Mouse (Mus musculus) embryonic facial prominence, embryonic 10.5 days (tissue): ENCODE data around the gene Rdh9. TPM values are rescaled to one million over a fixed set of nuclear protein-coding genes. Genes with fewer than 3 reads are reported as not detected.
"Not testable (repeated sequence)": the region's sequence is repeated elsewhere in the genome, so short reads cannot be mapped to it uniquely, and the experiment has no call there.

Experiments
- DNase-seq: peaks from one replicate; pipeline ENCODE4 v3.0.0-alpha.2; 2017; ENCODE audit warnings: low spot score
- H3K27ac ChIP-seq: fragments of 300-500 bp; sonication (generic); replicated peaks from 2 replicates; pipeline ENCODE4 v1.5.1; 2016; ENCODE audit warnings: mild to moderate bottlenecking
- H3K27me3 ChIP-seq: fragments of 300-500 bp; sonication (generic); replicated peaks from 2 replicates; pipeline ENCODE4 v1.6.1; 2016; ENCODE audit warnings: low read depth, mild to moderate bottlenecking; ENCODE audit not compliant: poor library complexity, severe bottlenecking
- H3K36me3 ChIP-seq: fragments of 300-500 bp; sonication (generic); replicated peaks from 2 replicates; pipeline ENCODE4 v1.6.1; 2016; ENCODE audit warnings: mild to moderate bottlenecking, moderate library complexity
- H3K4me1 ChIP-seq: fragments of 300-500 bp; sonication (generic); 2 replicates; pipeline ENCODE4 v1.6.1; 2016
- H3K4me3 ChIP-seq: fragments of 300-500 bp; sonication (generic); 2 replicates; pipeline ENCODE4 v1.5.1; 2016; ENCODE audit warnings: mild to moderate bottlenecking, moderate library complexity
- H3K9me3 ChIP-seq: fragments of 300-500 bp; sonication (generic); 2 replicates; pipeline ENCODE4 v1.6.1; 2016; ENCODE audit warnings: mild to moderate bottlenecking
- WGBS: fragments of 180-500 bp; shearing (Covaris S2); methylation state at CpG from one replicate; pipeline ENCODE4 v1.1.7; 2016; 5-methylcytosine and 5-hydroxymethylcytosine counted together
- polyA plus RNA-seq: library from polyadenylated mRNA; unstranded; fragments of >200 nt; fragmentation: Nextera tagmentation; extraction: Ambion mirVana; gene quantifications from 2 replicates; pipeline ENCODE4 v1.2.1, GENCODE M21; 2016

Rdh9 gene
- polyA plus RNA-seq, 1 experiment from 2014 or later, result not detected

DNA sequence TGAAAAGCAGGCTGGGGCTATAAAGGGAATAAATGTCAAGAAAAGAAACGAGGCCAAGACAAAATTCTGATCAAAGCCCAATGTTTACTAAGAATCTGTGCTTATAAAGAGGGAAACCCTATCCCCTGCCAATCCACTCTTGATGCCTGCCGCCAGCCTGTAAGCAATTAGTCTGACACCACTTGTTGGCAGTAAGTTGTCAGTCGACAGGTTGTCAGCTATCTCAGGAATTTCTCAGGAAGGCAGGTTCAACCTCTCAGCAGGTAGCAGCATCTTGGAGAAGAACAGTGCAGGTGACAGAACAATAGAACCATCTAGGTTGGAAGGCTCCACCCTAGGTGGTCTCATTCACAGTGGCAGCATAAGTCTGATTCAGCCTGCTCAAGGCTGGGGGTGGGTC is 52.9 kb downstream of the Rdh9 start:
- Histone ChIP-seq H3K27me3 (no peaks in the 10 kb centered on the region), H3K27ac (no peak overlapping the region), H3K4me3 (no peak overlapping the region), H3K4me1 (no peaks in the 10 kb centered on the region), H3K36me3 (no peaks in the 10 kb centered on the region), H3K9me3 (no peaks in the 10 kb centered on the region)
- WGBS, result 68% methylated on average over 3 of the region's 3 CpGs
- DNase-seq, result no peak

DNA sequence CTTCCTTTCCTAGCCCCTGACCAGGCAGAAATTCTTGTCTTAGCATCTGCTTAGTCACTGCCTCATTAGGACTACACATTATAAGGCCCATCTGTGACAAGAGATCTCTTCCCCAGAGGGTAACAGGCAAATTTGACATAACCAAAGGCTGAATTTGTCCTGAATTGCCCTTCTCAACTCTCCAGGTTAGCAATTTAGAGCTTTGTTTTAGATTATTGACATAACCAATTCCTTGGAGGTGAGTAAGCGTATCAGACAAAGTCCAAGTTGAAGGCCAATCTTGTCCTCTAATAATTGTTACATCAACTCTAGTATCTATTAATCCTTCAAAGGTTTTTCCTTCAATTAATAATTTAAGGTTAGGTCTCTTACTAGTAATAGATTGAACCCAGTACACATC is 58.0 kb downstream of the Rdh9 start:
- not testable (repeated sequence) for H3K27ac ChIP-seq, H3K27me3 ChIP-seq, H3K36me3 ChIP-seq, H3K4me1 ChIP-seq, H3K4me3 ChIP-seq, H3K9me3 ChIP-seq, DNase-seq
- 96% methylated on average over 1 of the region's 1 CpGs for WGBS

DNA sequence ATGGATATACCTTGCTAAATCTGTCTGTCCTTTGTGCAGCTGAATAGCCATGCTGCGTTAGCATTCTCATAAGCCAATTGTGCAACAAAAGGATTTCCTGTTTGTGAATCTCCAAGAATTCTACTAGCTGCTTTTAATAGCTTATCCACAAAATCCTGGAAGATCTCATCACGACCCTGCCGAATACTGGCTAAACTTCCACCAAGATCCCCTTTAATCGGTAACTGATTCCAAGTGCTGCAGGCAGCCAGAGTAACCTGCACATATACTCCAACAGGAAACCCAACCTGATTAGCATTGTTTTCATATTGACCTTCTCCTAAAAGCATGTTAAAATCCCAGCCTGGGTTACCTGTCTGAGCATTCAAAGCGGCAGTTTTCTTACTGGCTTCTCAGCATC is 59.1 kb downstream of the Rdh9 start:
- Histone ChIP-seq H3K9me3 (no peaks in the 10 kb centered on the region), H3K27me3 (no peaks in the 10 kb centered on the region), H3K36me3 (no peaks in the 10 kb centered on the region), H3K27ac (no peak overlapping the region), H3K4me1 (no peaks in the 10 kb centered on the region), H3K4me3 (no peak overlapping the region)
- no peak for DNase-seq
- 86% methylated on average over 5 of the region's 5 CpGs for WGBS

DNA sequence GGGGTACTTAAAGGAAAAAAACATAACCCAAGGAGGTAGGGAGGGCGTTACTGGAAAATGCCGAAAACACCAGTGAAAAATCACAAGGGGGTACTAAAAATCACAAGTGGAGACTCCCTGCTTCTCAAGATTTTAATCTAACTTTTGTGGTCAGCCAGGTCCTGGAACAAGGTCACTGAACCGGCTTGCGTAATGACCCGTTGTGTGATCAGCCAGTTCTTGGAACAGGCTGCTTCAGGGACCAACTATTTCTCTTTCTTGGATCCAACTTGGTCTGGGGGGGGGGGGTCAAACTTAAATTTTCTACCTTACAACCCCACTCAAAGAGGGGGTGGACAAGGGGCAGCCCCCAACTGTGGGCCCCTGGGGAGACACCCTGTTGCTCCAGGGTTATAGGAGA is 61.6 kb downstream of the Rdh9 start:
- H3K4me1 ChIP-seq, H3K4me3 ChIP-seq, H3K27me3 ChIP-seq, DNase-seq, H3K36me3 ChIP-seq, H3K27ac ChIP-seq, H3K9me3 ChIP-seq: not testable (repeated sequence)
- WGBS, result 91% methylated on average over 5 of the region's 5 CpGs

DNA sequence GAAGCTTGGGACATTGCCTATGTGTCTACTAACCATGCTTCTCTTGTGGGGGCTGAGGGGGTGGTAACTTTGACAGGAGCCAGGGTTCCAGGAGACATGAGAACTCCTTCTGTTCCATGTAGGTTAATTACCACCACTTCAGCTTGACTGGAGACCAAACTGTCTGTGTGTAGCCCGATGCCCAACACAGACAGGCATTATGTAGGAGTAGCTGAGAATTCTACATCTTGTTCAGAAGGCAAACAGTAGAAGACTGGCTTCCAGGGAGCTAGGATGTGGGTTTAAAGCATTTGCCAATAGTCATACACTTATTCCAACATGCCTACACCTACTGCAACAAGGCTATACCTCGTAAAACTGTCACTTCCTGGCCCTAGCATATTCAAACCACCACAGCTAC is 62.4 kb downstream of the Rdh9 start:
- WGBS, result 90% methylated on average over 2 of the region's 2 CpGs
- no peak overlapping the region for H3K27ac ChIP-seq
- H3K9me3 ChIP-seq, result no peaks in the 10 kb centered on the region
- no peaks in the 10 kb centered on the region for H3K27me3 ChIP-seq
- H3K4me3 ChIP-seq, result no peak overlapping the region
- H3K36me3 ChIP-seq, result no peaks in the 10 kb centered on the region
- no peak for DNase-seq
- H3K4me1 ChIP-seq, result no peaks in the 10 kb centered on the region

DNA sequence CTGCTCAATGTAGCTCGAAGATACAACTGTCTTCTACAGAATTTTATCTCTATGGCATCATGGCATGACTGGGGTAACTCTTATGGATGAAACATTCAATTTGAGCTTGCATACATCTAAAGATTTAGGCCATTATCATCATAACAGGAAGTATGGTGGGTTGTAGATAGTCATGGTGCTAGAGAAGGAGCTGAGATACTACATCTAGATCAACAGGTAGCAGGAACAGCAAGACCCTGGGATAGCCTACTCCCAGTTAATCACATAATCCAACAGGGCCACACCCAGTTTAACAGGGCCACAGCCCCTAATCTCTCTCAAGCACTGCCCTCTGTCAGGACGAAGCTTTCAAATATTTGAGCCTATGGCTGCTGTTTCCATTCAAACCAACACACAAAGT is 64.6 kb downstream of the Rdh9 start:
- 72% methylated on average over 2 of the region's 2 CpGs for whole genome bisulfite sequencing
- H3K9me3 ChIP-seq, result no peaks in the 10 kb centered on the region
- no peak for DNase-seq

More for the DNA sequence above, 64.6 kb downstream of the Rdh9 start:
- no peaks in the 10 kb centered on the region for H3K4me1 ChIP-seq
- H3K27ac ChIP-seq, result no peak overlapping the region
- H3K4me3 ChIP-seq, result no peak overlapping the region
- H3K36me3 ChIP-seq, result no peaks in the 10 kb centered on the region
- no peaks in the 10 kb centered on the region for H3K27me3 ChIP-seq

Other genes with a start within 250 kb of the Rdh9 start
- gene Nxph4, start 241.8 kb upstream of the Rdh9 start, polyA plus RNA-seq, result 5.2 and 9.7 TPM in 2 replicates
- 66.6 and 70.6 TPM in 2 replicates for gene Lrp1, start 155.2 kb upstream of the Rdh9 start, polyA plus RNA-seq
- gene Stat6, start 133.4 kb upstream of the Rdh9 start, polyA plus RNA-seq, result 10.4 and 11.5 TPM in 2 replicates
- 10.0 and 10.7 TPM in 2 replicates for gene Nemp1, start 109.5 kb upstream of the Rdh9 start, polyA plus RNA-seq
- 11.6 and 12.1 TPM in 2 replicates for gene Nab2, start 107.8 kb upstream of the Rdh9 start, polyA plus RNA-seq
- gene Myo1a, start 71.2 kb upstream of the Rdh9 start, polyA plus RNA-seq, result 0.54 and 0.71 TPM in 2 replicates
- gene Tac2, start 51.9 kb upstream of the Rdh9 start, polyA plus RNA-seq, result 1.5 and 2.0 TPM in 2 replicates
- 5.3 and 5.4 TPM in 2 replicates for gene Zbtb39, start 36.8 kb upstream of the Rdh9 start, polyA plus RNA-seq
- gene Gpr182, start 24.7 kb upstream of the Rdh9 start, polyA plus RNA-seq, result 0.46 and 0.53 TPM in 2 replicates
- 0.07 and 0.08 TPM in 2 replicates for gene Rdh1, start 16.7 kb upstream of the Rdh9 start, polyA plus RNA-seq
- 0.15 and 0.17 TPM in 2 replicates for gene Rdh16f1, start 16.6 kb upstream of the Rdh9 start, polyA plus RNA-seq
- not detected in 2 replicates for gene Rdh16, start 24.8 kb downstream of the Rdh9 start, polyA plus RNA-seq
- not detected in 2 replicates for gene Rdh19, start 73.5 kb downstream of the Rdh9 start, polyA plus RNA-seq
- gene Rdh16f2, start 90.1 kb downstream of the Rdh9 start, polyA plus RNA-seq, result not detected in 2 replicates
- gene Rdh7, start 112.4 kb downstream of the Rdh9 start, polyA plus RNA-seq, result not detected in 2 replicates
- not detected in 2 replicates for gene Sdr9c7, start 122.1 kb downstream of the Rdh9 start, polyA plus RNA-seq
- not detected in 2 replicates for gene Hsd17b6, start 231.2 kb downstream of the Rdh9 start, polyA plus RNA-seq
- 106 and 111 TPM in 2 replicates for gene Prim1, start 238.8 kb downstream of the Rdh9 start, polyA plus RNA-seq